Mouse (Mus musculus): ENCODE measurements around the gene St8sia2.

GRCm38 (mm10) chr7:74022571-74022970 is 9.1 kb upstream of the St8sia2 start:
- no peak for TF ChIP-seq POLR2A (IDR thresholded peaks at IDR 0.05; ENCODE audit: low read depth, low read length)
- no peak for TF ChIP-seq CTCF (IDR thresholded peaks at IDR 0.05; ENCODE audit: extremely low read depth, insufficient read depth, insufficient read length, insufficient replicate concordance)

All from spleen, adult 2 months (tissue).